Mouse (Mus musculus): ENCODE results near the gene Shisa8. TPM values are rescaled to one million over a fixed set of nuclear protein-coding genes. Genes with fewer than 3 reads are reported as not detected.

The Shisa8 gene
- polyA plus RNA-seq, 1 experiment from 2014 or later, result not detected

DNA sequence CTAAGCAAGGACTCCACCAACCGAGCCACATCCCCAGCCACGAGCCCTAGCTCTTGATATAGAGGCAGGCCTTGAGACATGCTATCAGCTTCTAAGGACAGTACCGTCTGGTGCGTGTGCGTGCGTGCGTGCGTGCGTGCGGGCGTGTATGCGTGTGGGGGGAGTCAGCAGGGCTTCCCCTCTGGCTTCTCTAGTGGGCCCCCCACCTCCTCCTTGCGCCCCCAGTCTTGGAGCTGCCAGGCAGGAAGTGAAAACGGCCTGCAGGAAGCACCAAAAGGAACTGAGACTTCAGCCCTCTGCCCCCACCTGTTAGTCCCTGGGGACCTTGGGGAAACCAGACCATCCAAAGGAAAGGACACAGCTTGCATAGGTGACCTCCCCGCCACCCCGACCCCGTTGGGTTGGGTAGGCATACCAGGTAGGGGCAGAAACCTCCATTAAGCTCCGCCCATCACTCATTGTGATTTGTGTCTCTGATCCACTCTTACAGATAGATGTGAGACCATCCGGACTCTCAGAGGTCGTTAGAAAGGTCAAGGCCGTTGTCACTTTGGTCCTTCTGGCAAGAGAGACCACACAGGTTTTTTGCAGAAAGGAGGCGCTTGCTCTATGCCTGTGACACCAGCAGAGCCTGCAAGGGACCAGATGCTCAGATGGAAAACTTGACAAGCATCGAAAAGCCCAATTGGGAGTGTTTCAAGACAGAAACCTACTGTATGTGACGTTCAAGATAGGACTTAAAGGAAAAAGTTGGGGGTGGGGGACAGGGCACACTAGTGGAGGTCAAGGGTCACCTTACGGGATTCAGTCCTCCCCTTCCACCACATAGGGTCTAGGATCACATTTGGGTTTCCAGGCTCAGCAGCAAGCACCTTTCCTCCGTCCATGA is 6.4 kb upstream of the Shisa8 start:
- Histone ChIP-seq H3K27ac (0 out of 2 replicates have a peak overlapping the region, but pooled peaks have one; percentile 30), H3K9me3 (replicated peaks) (no peaks in the 10 kb centered on the region), H3K36me3 (no peaks in the 10 kb centered on the region), H3K4me3 (no peak overlapping the region), H3K27me3 (ENCODE audit: low read depth, poor library complexity, severe bottlenecking) (peaks cover 91% of the 10 kb centered on the region), H3K4me1 (peaks cover 30% of the 10 kb centered on the region)
- 76% methylated on average over 26 of the region's 26 CpGs for WGBS
- no peak for DNase-seq (ENCODE audit: low spot score)

DNA sequence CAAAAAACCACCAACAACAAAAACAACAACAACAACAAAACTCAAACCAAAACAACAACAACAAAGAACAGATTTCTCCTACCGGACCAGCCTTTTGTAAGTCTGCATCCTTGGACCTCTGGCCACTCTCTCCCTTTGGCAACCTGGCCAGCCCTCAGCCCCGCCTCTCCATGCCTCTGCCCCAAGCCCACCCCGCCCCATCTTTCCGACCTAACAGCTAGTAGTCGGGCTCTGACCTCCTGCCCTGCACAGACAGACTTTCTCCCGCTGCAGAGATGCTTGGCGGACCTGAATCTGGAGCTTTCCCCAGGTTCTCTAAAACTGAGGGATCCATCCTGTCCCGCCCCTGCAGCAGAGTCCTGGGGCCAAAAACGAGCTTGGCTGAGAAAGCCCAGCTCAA is 5.4 kb upstream of the Shisa8 start:
- Histone ChIP-seq H3K27me3 (ENCODE audit: low read depth, poor library complexity, severe bottlenecking) (peaks cover 91% of the 10 kb centered on the region), H3K4me1 (peaks cover 21% of the 10 kb centered on the region), H3K27ac (no peak overlapping the region), H3K4me3 (no peak overlapping the region), H3K36me3 (no peaks in the 10 kb centered on the region), H3K9me3 (replicated peaks) (no peaks in the 10 kb centered on the region)
- 20% methylated on average over 9 of the region's 9 CpGs for WGBS
- DNase-seq (ENCODE audit: low spot score), result no peak

DNA sequence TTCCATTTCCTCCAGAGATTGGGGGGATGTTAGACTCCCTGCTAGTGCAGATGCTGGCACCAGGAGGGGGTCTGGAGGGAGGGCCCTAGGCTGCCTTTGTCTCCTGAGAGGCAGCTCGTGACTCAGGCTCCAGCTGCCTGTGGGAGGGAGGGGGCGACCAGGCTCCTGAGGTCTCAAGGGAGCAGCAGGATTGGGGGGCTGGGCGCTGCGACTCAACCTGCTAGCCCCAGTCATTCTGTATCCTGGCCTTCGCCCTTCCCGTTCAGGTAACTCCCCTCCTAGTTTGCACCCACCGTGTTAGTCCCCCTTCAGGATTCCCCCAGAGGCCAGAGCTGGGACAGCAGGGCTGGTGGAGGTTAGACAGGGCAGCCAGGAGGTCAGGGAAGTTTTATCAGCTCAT is 4.4 kb upstream of the Shisa8 start:
- Histone ChIP-seq H3K4me3 (no peak overlapping the region), H3K27me3 (ENCODE audit: low read depth, poor library complexity, severe bottlenecking) (peaks cover 91% of the 10 kb centered on the region), H3K36me3 (no peaks in the 10 kb centered on the region), H3K4me1 (peaks cover 30% of the 10 kb centered on the region), H3K27ac (peak overlapping the region; percentile 42; the same call in 1 of the 2 replicates), H3K9me3 (replicated peaks) (no peaks in the 10 kb centered on the region)
- DNase-seq (ENCODE audit: low spot score), result peak; percentile 34
- 13% methylated on average over 7 of the region's 7 CpGs for WGBS

DNA sequence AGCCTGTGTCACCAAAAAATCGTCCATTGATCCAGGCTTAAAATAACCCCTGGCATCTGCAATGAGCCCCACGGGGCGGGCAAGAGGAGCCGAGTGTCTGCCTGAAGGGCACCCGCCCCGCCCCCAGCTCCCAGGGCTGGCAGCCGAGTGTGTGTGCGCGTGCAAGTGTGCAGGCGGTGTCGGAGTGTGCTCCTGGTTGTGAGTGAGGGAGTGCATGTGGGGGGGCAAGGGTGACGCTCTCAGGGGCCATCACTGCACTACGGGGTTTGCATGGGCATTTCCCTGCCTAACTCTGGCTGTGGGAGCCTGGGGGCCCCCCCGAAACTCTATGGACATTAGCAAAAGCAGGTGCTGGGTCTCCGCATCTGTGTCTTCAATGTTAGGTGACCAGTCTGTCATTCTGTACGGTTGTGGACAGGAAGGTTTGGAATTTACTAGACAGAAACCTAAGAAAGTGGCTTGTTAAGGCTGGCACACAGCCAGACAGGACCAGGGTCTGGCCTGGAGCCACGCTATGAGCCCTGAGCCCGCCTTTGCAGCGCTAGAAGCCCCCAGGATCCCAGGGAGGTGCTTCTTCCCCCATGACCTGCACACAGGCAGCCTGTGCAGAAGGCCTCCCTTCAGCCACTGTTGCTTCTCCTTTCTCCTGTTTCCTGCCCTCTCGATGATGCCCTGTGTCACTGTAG is 3.7 kb upstream of the Shisa8 start:
- DNase-seq (ENCODE audit: low spot score), result peak; percentile 30
- H3K9me3 ChIP-seq (replicated peaks), result no peaks in the 10 kb centered on the region
- H3K4me3 ChIP-seq, result no peak overlapping the region
- peaks cover 38% of the 10 kb centered on the region for H3K4me1 ChIP-seq
- no peaks in the 10 kb centered on the region for H3K36me3 ChIP-seq
- peaks cover 93% of the 10 kb centered on the region for H3K27me3 ChIP-seq (ENCODE audit: low read depth, poor library complexity, severe bottlenecking)
- WGBS, result 54% methylated on average over 20 of the region's 20 CpGs
- H3K27ac ChIP-seq, result no peak overlapping the region

DNA sequence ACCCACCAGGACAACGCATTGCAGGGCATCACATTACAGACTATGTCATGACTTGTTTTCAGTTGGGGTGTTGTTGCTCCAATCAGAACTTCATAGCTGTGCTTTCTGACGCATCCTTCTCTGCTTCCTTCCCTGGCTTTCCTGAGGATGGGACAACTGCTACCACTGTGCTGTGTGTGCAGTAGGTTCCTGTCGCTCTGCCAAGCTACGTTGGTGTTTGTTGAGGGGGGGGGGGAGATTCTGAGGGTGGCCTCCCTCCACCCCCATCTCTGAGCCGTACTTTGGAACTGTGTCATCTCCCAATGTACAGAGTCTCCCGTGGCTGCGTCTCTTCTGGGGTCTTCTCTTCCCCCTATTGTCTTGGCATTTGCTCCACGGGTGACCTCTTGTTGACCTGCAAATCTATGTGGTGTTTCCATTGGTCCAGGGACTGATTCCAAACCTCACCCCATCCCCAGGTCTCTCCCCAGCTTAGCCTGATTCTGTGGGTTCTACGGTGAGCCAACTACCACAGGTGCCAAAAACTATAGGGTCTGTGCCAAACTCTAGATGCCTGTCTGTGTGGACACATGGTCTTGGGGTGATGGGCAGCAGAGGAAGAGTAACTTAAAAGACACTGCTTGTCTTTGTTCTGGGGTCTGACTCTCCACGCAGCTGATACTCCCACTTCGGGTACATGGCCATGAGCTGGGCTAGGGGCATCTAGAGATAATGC is 2.9 kb upstream of the Shisa8 start:
- H3K36me3 ChIP-seq, result no peaks in the 10 kb centered on the region
- peaks cover 95% of the 10 kb centered on the region for H3K27me3 ChIP-seq (ENCODE audit: low read depth, poor library complexity, severe bottlenecking)
- 48% methylated on average over 11 of the region's 11 CpGs for WGBS
- no peak overlapping the region for H3K4me3 ChIP-seq
- no peaks in the 10 kb centered on the region for H3K9me3 ChIP-seq (replicated peaks)
- H3K27ac ChIP-seq, result no peak overlapping the region
- DNase-seq (ENCODE audit: low spot score), result no peak
- peaks cover 40% of the 10 kb centered on the region for H3K4me1 ChIP-seq

GRCm38 (mm10) chr15:82213222-82213621 is 607 bp upstream of the Shisa8 start:
- WGBS, result 10% methylated on average over 4 of the region's 4 CpGs
- Histone ChIP-seq H3K4me1 (peaks cover 33% of the 10 kb centered on the region), H3K36me3 (0 out of 2 replicates have a peak, but pooled peaks cover 2% of the 10 kb centered on the region), H3K27ac (no peak overlapping the region), H3K9me3 (replicated peaks) (no peaks in the 10 kb centered on the region), H3K4me3 (peak overlapping the region; percentile 54; the same call in 1 of the 2 replicates), H3K27me3 (ENCODE audit: low read depth, poor library complexity, severe bottlenecking) (peaks cover 99% of the 10 kb centered on the region)
- no peak for DNase-seq (ENCODE audit: low spot score)

DNA sequence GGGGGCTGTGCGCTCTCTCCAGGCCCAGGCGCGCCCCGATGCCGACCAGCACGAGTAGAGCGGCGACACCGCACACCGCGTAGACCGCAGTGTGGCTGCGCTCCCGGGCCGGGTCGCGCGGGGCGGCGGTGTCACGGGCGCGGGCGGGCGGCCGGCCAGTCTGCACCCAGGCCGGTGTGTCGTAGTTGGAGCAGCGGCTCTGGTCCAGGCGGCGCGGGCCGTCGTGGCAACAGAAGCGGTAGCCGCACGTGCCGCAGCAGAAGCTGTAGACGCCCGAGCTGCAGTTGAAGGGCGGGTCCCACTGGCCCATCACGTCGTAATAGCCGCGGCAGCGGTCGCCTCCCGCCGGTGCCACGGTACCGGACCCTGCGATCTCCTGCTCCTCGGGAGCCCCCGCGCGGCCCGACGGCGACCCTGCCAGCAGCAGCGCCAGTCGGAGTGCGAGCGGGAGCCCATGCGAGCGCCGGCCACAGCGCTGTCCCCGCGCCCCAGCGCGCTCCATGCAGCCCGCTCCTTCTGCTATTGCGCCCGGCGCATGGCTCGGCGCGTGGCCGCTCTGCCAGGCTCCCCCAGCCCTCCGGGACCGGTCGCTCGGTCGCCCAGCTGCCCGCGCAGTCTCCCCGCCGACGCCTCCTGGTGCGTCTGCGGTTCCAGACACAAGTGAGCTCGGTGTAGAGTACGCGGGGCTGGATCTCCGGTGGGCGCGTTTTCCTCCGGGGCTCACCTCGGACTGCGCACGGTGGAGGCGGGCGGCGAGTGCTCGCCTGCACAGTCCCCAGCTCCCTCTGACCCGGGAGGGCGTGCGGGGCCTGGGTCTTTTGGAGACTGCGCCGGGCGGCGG is 484 bp downstream of the Shisa8 start:
- under 1% methylated on average over 110 of the region's 112 CpGs for WGBS
- peaks cover 2% of the 10 kb centered on the region; the same call in 1 of the 2 replicates for H3K36me3 ChIP-seq
- no peaks in the 10 kb centered on the region for H3K9me3 ChIP-seq (replicated peaks)
- H3K4me1 ChIP-seq, result peaks cover 37% of the 10 kb centered on the region
- H3K27me3 ChIP-seq (ENCODE audit: low read depth, poor library complexity, severe bottlenecking), result peaks cover 100% of the 10 kb centered on the region
- peak overlapping the region; percentile 70 for H3K27ac ChIP-seq
- H3K4me3 ChIP-seq, result peak overlapping the region; percentile 54
- DNase-seq (ENCODE audit: low spot score), result peak; percentile 63

DNA sequence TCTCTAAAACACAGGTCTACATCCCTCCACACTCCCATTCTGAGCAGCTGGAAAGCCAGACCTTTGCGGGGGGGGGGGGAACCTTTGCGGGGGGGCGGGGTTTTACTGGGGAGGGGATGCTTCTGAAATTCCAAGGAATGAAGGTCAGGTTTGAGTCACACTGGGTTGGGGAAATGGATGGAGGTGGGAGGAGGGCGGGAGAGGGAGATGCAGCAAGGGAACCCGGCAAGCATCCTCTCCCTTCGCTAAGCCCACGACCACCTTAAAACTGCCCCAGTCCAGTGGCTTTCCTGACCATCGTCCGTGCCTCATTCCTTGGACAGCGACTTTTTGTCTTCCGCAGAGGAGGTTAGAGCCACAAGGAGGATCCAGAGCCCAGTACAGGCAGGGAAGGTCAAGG is 1.3 kb downstream of the Shisa8 start:
- Histone ChIP-seq H3K27ac (no peak overlapping the region), H3K4me3 (peak overlapping the region; percentile 54), H3K36me3 (peaks cover 10% of the 10 kb centered on the region), H3K9me3 (replicated peaks) (no peaks in the 10 kb centered on the region), H3K27me3 (ENCODE audit: low read depth, poor library complexity, severe bottlenecking) (peaks cover 100% of the 10 kb centered on the region), H3K4me1 (peaks cover 42% of the 10 kb centered on the region)
- 5% methylated on average over 11 of the region's 11 CpGs for WGBS
- no peak for DNase-seq (ENCODE audit: low spot score)

- DNase-seq (ENCODE audit: low spot score), result no peak
- Histone ChIP-seq H3K27me3 (ENCODE audit: low read depth, poor library complexity, severe bottlenecking) (peaks cover 100% of the 10 kb centered on the region), H3K9me3 (replicated peaks) (no peaks in the 10 kb centered on the region), H3K4me3 (no peak overlapping the region), H3K27ac (no peak overlapping the region), H3K4me1 (peaks cover 42% of the 10 kb centered on the region), H3K36me3 (peaks cover 14% of the 10 kb centered on the region)
- 28% methylated on average over 1 of the region's 1 CpGs for WGBS
These were observed 1.8 kb downstream of the Shisa8 start for GRCm38 (mm10) chr15:82210801-82211200.

GRCm38 (mm10) chr15:82209295-82210050 is 3.1 kb downstream of the Shisa8 start:
- 83% methylated on average over 13 of the region's 13 CpGs for WGBS
- DNase-seq (ENCODE audit: low spot score), result no peak
- Histone ChIP-seq H3K36me3 (peaks cover 28% of the 10 kb centered on the region), H3K4me3 (no peak overlapping the region), H3K9me3 (replicated peaks) (no peaks in the 10 kb centered on the region), H3K4me1 (peaks cover 47% of the 10 kb centered on the region), H3K27me3 (ENCODE audit: low read depth, poor library complexity, severe bottlenecking) (peaks cover 100% of the 10 kb centered on the region), H3K27ac (no peak overlapping the region)

GRCm38 (mm10) chr15:82208307-82208706 is 4.3 kb downstream of the Shisa8 start:
- H3K27ac ChIP-seq, result no peak overlapping the region
- H3K27me3 ChIP-seq (ENCODE audit: low read depth, poor library complexity, severe bottlenecking), result peaks cover 92% of the 10 kb centered on the region
- H3K4me3 ChIP-seq, result no peak overlapping the region
- peaks cover 39% of the 10 kb centered on the region for H3K36me3 ChIP-seq
- 83% methylated on average over 8 of the region's 8 CpGs for WGBS
- no peak for DNase-seq (ENCODE audit: low spot score)
- H3K4me1 ChIP-seq, result peaks cover 47% of the 10 kb centered on the region
- no peaks in the 10 kb centered on the region for H3K9me3 ChIP-seq (replicated peaks)

Measured in limb, embryonic 10.5 days (tissue).